Mouse (Mus musculus) embryo, embryonic 9.5 days (tissue): ENCODE results near the gene 1700022I11Rik.

Experiments
- DNase-seq: peaks from one replicate; pipeline ENCODE4 v3.0.0-alpha.2; 2017; ENCODE audit errors: extremely low spot score

The 1700022I11Rik gene

GRCm38 (mm10) chr4:43000141-43000986, 31.0 kb downstream of the 1700022I11Rik start, which contains the start of gene Vcp:
Gene Vcp (minus strand): TSS chr4:43000507.
- DNase-seq: peak; percentile 99

- no peak for DNase-seq
Measured at GRCm38 (mm10) chr4:43001272-43001671, 31.9 kb downstream of the 1700022I11Rik start.

GRCm38 (mm10) chr4:43002756-43003439, 33.5 kb downstream of the 1700022I11Rik start:
- DNase-seq: no peak

- DNase-seq: no peak
Measured at GRCm38 (mm10) chr4:43004951-43005350, 35.5 kb downstream of the 1700022I11Rik start.

- no peak for DNase-seq
Measured at GRCm38 (mm10) chr4:43005765-43006164, 36.4 kb downstream of the 1700022I11Rik start.

GRCm38 (mm10) chr4:43010161-43011038, 41.0 kb downstream of the 1700022I11Rik start, which contains the start of gene Fancg:
Gene Fancg (minus strand): TSS chr4:43010506.
- DNase-seq: peak; percentile 89

- no peak for DNase-seq
Measured at GRCm38 (mm10) chr4:43012091-43012490, 42.7 kb downstream of the 1700022I11Rik start.

- no peak for DNase-seq
Measured at GRCm38 (mm10) chr4:43018156-43018555, 48.8 kb downstream of the 1700022I11Rik start.

GRCm38 (mm10) chr4:43019176-43019575, 49.8 kb downstream of the 1700022I11Rik start:
- no peak for DNase-seq

GRCm38 (mm10) chr4:43019641-43020465, 50.4 kb downstream of the 1700022I11Rik start:
- DNase-seq: no peak

- no peak for DNase-seq
Measured at GRCm38 (mm10) chr4:43020876-43021275, 51.5 kb downstream of the 1700022I11Rik start.

- no peak for DNase-seq
Measured at GRCm38 (mm10) chr4:43021341-43021740, 51.9 kb downstream of the 1700022I11Rik start.

- DNase-seq: no peak
Measured at GRCm38 (mm10) chr4:43024673-43025072, 55.3 kb downstream of the 1700022I11Rik start.

GRCm38 (mm10) chr4:43025084-43025960, 55.9 kb downstream of the 1700022I11Rik start, which contains the start of gene Pigo:
Gene Pigo (minus strand): TSS chr4:43025819.
- peak; percentile 94 for DNase-seq

GRCm38 (mm10) chr4:43029121-43029520, 59.7 kb downstream of the 1700022I11Rik start:
- no peak for DNase-seq

GRCm38 (mm10) chr4:43029749-43030148, 60.3 kb downstream of the 1700022I11Rik start:
- no peak for DNase-seq

- no peak for DNase-seq
Measured at GRCm38 (mm10) chr4:43030352-43030751, 60.9 kb downstream of the 1700022I11Rik start.

GRCm38 (mm10) chr4:43030780-43031230, 61.4 kb downstream of the 1700022I11Rik start:
- no peak for DNase-seq

GRCm38 (mm10) chr4:43031237-43031995, 62.0 kb downstream of the 1700022I11Rik start, which contains the start of gene Stoml2:
Gene Stoml2 (minus strand): TSS chr4:43031710.
- DNase-seq: peak; percentile 91
